Mouse (Mus musculus): ENCODE data around the gene Rgs6.

Gene Rgs6

GRCm38 (mm10) chr12:83131405-83131804 lies 543.3 kb downstream of the Rgs6 start:
- DNase-seq (ENCODE audit: low spot score) = no peak

GRCm38 (mm10) chr12:83133827-83134226 lies 545.7 kb downstream of the Rgs6 start:
- DNase-seq (ENCODE audit: low spot score) = peak; percentile 62

GRCm38 (mm10) chr12:83136031-83136430 lies 547.9 kb downstream of the Rgs6 start:
- DNase-seq (ENCODE audit: low spot score) = no peak

- no peak for DNase-seq (ENCODE audit: low spot score)
Observed at GRCm38 (mm10) chr12:83136460-83136859, 548.4 kb downstream of the Rgs6 start.

- no peak for DNase-seq (ENCODE audit: low spot score)
Observed at GRCm38 (mm10) chr12:83137001-83137400, 548.9 kb downstream of the Rgs6 start.

GRCm38 (mm10) chr12:83141164-83141563 lies 553.1 kb downstream of the Rgs6 start:
- no peak for DNase-seq (ENCODE audit: low spot score)

- DNase-seq (ENCODE audit: low spot score) = no peak
Observed at GRCm38 (mm10) chr12:83142507-83142906, 554.4 kb downstream of the Rgs6 start.

- no peak for DNase-seq (ENCODE audit: low spot score)
Observed at GRCm38 (mm10) chr12:83143071-83143470, 555.0 kb downstream of the Rgs6 start.

GRCm38 (mm10) chr12:83143574-83143973 lies 555.5 kb downstream of the Rgs6 start:
- DNase-seq (ENCODE audit: low spot score) = no peak

- DNase-seq (ENCODE audit: low spot score) = no peak
Observed at GRCm38 (mm10) chr12:83145074-83145473, 557.0 kb downstream of the Rgs6 start.

- no peak for DNase-seq (ENCODE audit: low spot score)
Observed at GRCm38 (mm10) chr12:83145902-83146301, 557.8 kb downstream of the Rgs6 start.

- DNase-seq (ENCODE audit: low spot score) = no peak
Observed at GRCm38 (mm10) chr12:83146917-83147316, 558.8 kb downstream of the Rgs6 start.

- no peak for DNase-seq (ENCODE audit: low spot score)
Observed at GRCm38 (mm10) chr12:83150030-83150429, 561.9 kb downstream of the Rgs6 start.

- DNase-seq (ENCODE audit: low spot score) = no peak
Observed at GRCm38 (mm10) chr12:83150813-83151212, 562.7 kb downstream of the Rgs6 start.

- no peak for DNase-seq (ENCODE audit: low spot score)
Observed at GRCm38 (mm10) chr12:83151474-83151873, 563.4 kb downstream of the Rgs6 start.

- no peak for DNase-seq (ENCODE audit: low spot score)
Observed at GRCm38 (mm10) chr12:83160211-83160610, 572.1 kb downstream of the Rgs6 start.

GRCm38 (mm10) chr12:83160700-83161099 lies 572.6 kb downstream of the Rgs6 start:
- no peak for DNase-seq (ENCODE audit: low spot score)

- DNase-seq (ENCODE audit: low spot score) = no peak
Observed at GRCm38 (mm10) chr12:83163721-83164120, 575.6 kb downstream of the Rgs6 start.

- no peak for DNase-seq (ENCODE audit: low spot score)
Observed at GRCm38 (mm10) chr12:83165058-83165457, 577.0 kb downstream of the Rgs6 start.

GRCm38 (mm10) chr12:83168310-83168709 lies 580.2 kb downstream of the Rgs6 start:
- no peak for DNase-seq (ENCODE audit: low spot score)

GRCm38 (mm10) chr12:83169495-83170209 lies 581.6 kb downstream of the Rgs6 start:
- DNase-seq (ENCODE audit: low spot score) = no peak

GRCm38 (mm10) chr12:83178770-83179169 lies 590.7 kb downstream of the Rgs6 start:
- no peak for DNase-seq (ENCODE audit: low spot score)

GRCm38 (mm10) chr12:83179860-83180259 lies 591.8 kb downstream of the Rgs6 start:
- no peak for DNase-seq (ENCODE audit: low spot score)

- DNase-seq (ENCODE audit: low spot score) = no peak
Observed at GRCm38 (mm10) chr12:83180561-83180960, 592.5 kb downstream of the Rgs6 start.
